Mouse (Mus musculus) MEL-GATA-1-ER (cell line): ENCODE results near the gene Gm42791.
A peak's percentile ranks its signal among the peaks of the same experiment; 100 is the strongest.

Experiments used
- DNase-seq: peaks from one replicate; pipeline ENCODE4 v3.0.0-alpha.2; 2012; ENCODE audit warnings: low read depth; ENCODE audit errors: extremely low read depth

Gm42791 gene

GRCm38 (mm10) chr5:148978458-148979165, 16.3 kb downstream of the Gm42791 start:
- no peak for DNase-seq

DNA sequence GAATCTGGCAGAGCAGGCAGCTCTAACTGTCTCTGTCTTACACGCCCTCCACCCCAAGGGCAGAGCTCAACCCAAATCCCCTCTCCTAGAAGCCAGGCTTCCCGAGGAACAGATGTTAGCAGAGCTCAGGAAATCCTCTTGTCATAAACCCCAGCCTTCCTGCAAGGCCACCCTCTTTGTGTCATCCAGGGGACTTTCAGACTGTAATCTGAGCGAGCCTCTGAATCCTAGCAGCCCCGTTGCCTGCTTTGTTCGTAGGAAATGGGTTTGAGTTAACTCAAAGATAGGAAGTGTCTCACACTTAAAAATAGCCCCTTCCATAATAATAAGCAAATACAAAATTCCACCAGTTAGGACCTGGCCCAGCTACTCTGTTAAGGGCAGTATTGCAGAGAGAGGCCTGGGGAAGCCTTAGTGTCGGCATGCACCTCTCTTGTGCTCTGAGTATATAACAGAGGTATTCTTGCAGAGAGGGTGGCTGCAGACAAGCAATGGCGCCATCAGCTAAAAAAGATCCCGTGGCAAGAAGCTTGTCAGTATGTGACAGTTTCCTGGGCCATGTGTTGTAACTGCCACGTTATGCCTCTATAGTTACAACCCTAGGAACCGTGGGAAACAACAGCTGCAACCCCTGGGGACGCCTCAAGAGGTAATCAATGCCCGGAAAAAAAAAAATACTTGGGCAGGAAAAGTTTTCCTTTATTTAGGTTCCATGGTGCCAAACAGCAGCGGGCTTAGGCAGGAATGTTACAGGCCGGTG, 17.1 kb downstream of the Gm42791 start:
- DNase-seq, result no peak

- no peak for DNase-seq
Measured at GRCm38 (mm10) chr5:148976876-148977275, 18.1 kb downstream of the Gm42791 start.

GRCm38 (mm10) chr5:148975035-148975434, 19.9 kb downstream of the Gm42791 start:
- DNase-seq, result no peak

GRCm38 (mm10) chr5:148973019-148973668, 21.8 kb downstream of the Gm42791 start:
- no peak for DNase-seq

- no peak for DNase-seq
Measured at GRCm38 (mm10) chr5:148972167-148972566, 22.8 kb downstream of the Gm42791 start.

- DNase-seq, result no peak
Measured at GRCm38 (mm10) chr5:148969648-148970047, 25.3 kb downstream of the Gm42791 start.

GRCm38 (mm10) chr5:148968958-148969576, 25.9 kb downstream of the Gm42791 start:
- no peak for DNase-seq

GRCm38 (mm10) chr5:148968179-148968578, 26.8 kb downstream of the Gm42791 start:
- DNase-seq, result no peak

DNA sequence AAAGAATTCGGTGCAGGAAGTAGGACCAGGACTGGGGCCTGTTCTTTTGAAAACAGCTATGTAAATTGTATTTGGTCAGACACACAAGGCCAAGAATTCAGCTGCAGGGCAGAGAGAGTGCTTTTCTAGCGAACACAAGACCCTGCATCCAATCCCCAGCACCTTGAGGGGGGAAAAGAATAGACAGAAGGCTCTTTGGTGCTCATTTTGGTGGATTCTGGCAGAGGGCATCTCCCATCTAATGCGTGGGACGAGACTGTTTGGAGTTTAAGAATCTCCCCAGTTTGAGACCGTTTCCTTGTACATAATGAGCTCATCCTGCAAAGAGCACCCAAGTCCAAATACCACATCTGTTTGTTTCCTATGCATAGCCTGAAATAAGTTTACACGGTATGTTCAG, 28.6 kb downstream of the Gm42791 start:
- DNase-seq, result no peak

- DNase-seq, result peak; percentile 92
Measured at GRCm38 (mm10) chr5:148965691-148966333, 29.1 kb downstream of the Gm42791 start.

- DNase-seq, result no peak
Measured at GRCm38 (mm10) chr5:148965089-148965591, 29.8 kb downstream of the Gm42791 start.

- DNase-seq, result no peak
Measured at GRCm38 (mm10) chr5:148964251-148964650, 30.7 kb downstream of the Gm42791 start.

- no peak for DNase-seq
Measured at GRCm38 (mm10) chr5:148960211-148960610, 34.7 kb downstream of the Gm42791 start.

DNA sequence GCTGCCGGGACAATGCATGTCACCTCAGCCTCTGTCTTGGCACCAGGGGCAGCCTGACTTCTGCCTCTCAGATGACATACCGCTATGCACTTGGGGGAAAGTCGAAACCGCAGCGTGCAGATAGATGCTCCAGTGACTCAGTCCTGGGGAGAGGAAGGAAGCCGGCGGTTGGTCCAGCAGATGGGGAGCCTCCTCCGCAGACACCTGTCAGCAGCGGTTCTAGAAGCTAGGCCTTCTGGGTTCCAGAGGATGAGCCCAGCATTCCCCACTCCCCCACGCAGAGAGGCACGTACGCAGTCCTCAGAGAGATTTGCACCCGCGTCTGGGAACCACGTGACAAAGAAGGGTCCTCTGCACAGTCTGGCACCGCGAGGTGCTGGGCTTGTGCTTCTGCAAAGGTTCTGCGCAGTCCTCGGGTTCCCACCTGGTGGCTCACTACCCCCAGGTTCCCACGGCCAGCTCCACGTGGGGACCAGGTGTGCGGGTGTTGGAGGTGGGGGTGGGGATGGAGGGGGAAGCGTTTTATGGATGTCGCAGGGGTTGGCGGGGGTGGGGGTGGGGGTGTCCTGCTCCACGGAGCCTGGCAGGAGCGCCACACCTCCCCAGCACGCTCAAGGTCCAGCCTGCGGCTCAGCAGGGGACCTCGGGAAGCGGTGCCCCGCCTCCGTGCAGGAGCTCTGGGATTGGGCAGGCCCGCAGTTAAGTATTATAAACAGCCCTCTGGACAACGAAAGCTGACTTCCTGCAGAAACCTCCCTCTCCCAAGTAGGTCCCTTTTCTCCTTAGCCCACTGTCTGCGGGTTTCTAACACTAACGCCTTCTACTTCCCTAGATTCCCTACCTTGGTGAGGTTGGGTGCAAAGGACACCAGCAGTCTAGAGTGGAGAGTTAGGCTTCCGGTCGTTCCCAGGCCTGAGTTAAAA, 35.6 kb downstream of the Gm42791 start:
- DNase-seq, result peak; percentile 89

- no peak for DNase-seq
Measured at GRCm38 (mm10) chr5:148958355-148958754, 36.6 kb downstream of the Gm42791 start.

DNA sequence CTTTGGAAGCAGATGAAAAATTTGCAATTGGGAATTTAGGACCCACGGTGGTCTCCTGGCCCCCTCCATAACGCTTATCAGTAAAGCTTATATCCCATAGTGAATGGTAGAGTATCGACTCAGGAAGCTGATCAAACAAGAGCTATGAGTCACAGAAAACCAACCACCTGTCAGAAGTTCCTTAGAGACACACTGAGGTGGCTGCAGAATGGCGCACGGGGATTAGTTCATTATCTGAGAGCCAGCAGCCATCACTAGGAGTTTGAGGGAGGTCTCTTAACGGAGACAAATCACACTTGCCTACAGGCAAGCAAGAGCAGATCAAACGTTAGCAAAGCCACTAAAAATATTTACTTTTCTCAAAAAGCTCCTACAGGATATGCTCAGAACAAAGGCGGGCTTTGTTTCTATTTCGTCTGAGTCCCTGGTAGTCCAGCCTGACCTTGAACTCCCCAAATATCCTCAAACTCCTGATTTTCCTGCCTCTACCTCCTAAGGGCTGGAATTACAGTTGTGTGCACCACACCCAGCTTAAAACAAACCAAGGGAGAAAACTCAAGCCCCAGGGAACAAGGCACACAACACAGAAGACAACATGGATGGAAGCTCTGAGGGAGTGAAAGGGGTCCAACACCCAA, 37.9 kb downstream of the Gm42791 start:
- no peak for DNase-seq

GRCm38 (mm10) chr5:148956091-148956490, 38.9 kb downstream of the Gm42791 start:
- no peak for DNase-seq

DNA sequence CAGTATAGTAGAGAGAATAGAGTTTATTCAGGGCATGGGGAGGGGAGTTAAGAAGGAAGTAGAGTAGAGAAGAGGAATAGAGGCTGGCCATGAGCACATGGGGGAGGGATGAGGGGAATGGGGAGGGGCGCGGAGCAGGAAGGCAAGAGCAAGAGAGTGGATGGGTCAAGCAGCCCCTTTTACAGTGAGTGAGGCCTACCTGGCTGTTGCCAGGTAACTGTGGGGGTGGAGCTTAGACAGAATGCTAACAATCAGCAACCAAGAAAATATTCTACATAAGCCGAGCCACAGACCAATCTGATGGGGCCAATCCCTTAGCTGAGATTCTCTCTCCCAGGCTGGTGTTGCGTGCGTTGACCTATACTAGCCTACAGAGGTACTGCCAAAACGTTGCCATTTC, 39.4 kb downstream of the Gm42791 start:
- DNase-seq, result no peak
